In the genomic region with DNA sequence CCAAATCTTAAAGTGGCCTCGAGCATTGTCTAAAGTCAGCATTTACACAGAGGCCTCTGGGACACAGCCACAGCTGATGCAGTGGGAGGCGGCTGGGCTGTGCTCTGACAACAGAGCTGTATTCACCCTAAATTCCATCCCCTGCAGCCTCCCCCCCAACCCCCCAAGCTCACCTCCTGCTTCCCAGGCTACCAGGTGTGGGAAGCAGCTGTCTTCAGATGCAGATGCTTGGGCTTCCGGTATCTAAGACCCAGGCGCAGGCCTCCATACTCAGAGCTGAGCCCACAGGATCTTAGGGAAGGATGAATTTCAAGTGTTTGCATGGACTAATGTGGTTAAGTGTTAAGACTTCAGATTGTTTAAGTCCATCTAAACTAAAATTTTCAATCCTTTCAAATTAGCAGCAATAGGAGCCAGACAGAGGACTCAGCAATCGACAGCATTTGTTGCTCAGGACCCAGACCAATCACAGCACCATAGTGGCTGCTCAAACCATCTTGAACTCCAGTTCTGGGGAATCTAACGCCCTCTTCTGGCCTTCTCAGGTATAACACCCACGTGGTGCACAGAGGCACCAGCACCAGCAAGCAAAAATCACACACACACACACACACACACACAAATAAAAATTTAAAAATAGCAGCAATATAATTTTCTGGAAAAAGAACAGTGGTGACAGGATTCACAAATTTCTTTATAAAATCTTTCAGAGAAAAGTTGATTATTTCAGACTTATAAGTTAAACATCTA, we compare ENCODE assay signal across 8 mouse cellular contexts. TPM values are rescaled to one million over a fixed set of nuclear protein-coding genes. Genes with fewer than 3 reads are reported as not detected.
DNase-seq lines count a peak whose midpoint lies in the region; ATAC-seq and TF ChIP-seq lines count a peak whose summit lies in the region.
"Had no signal": no experiment of that assay in that cellular context is flagged by ENCODE, and none has a peak within 500 bp of the region (broad histone marks: within the 10 kb centered on the region; RNA-seq: fewer than 3 reads in every experiment).

No protein-coding gene starts in this region.

- intact Hi-C loops in left cerebral cortex, adult 2 months (cut with DNase I): no loop called here

- no peak overlapping the region for H3K4me2 ChIP-seq in kidney, embryonic 15.5 days

- H3K27me3 ChIP-seq in Patski: no peaks in the 10 kb centered on the region
- H3K27me3 ChIP-seq in kidney, embryonic 15.5 days: no peaks in the 10 kb centered on the region

- peaks cover 20% of the 10 kb centered on the region for H3K4me1 ChIP-seq in kidney, embryonic 15.5 days

- no peaks in the 10 kb centered on the region for H3K9me3 ChIP-seq in kidney, embryonic 15.5 days (replicated peaks)

- in situ Hi-C loops in Patski (cut with MboI; ENCODE audit: low pct_unique_long_range_greater_than_20kb): no loop called here

- H3K27ac ChIP-seq in left cerebral cortex, adult 2 months: no peak overlapping the region
- H3K27ac ChIP-seq in kidney, embryonic 15.5 days: peak overlapping the region; percentile 65

- peak; percentile 35 for TF ChIP-seq CTCF in left cerebral cortex, adult 2 months (IDR thresholded peaks at IDR 0.05)
- TF ChIP-seq CTCF in Patski (IDR thresholded peaks at IDR 0.05): peak; percentile 66

- 43% methylated on average over 7 of the region's 7 CpGs for WGBS in kidney, embryonic 15.5 days

- H3K4me3 ChIP-seq in left cerebral cortex, adult 2 months: no peak overlapping the region
- no peak overlapping the region for H3K4me3 ChIP-seq in kidney, embryonic 15.5 days (replicated peaks)
- H3K4me3 ChIP-seq: myocyte had no signal

- POLR2A ChIA-PET in Patski (lab: Charles Lee): interaction anchor here (0.7 kb wide), 1 partner anchor 32 kb away, joined by 3 read pairs; no protein-coding TSS in a partner anchor

- CTCF ChIA-PET in Patski (lab: Charles Lee): no interaction called here

- ATAC-seq in Patski: no peak
- no peak for ATAC-seq in kidney, embryonic 15.5 days (replicated peaks; ENCODE audit: low FRiP score)
- no peak for ATAC-seq in inflammation-experienced regulatory T-cells, adult 6 months

- H3K9ac ChIP-seq in kidney, embryonic 15.5 days: no peak overlapping the region

- no peaks in the 10 kb centered on the region for H3K36me3 ChIP-seq in kidney, embryonic 15.5 days

- DNase-seq in left cerebral cortex, adult 2 months (ENCODE audit: extremely low spot score in 1 of 2, low spot score in 2 of 2): no peak
- DNase-seq in left cerebral cortex, adult 18-20 months (ENCODE audit: low spot score in 2 of 2): no peak
- no peak for DNase-seq in Patski (ENCODE audit: low read depth, low spot score)
- peak; percentile 60 for DNase-seq in embryo, embryonic 10 days (ENCODE audit: low spot score)
- peak; percentile 72 for DNase-seq in naive thymus-derived CD4-positive, alpha-beta T cell, adult 2 months (ENCODE audit: low read depth)

RNA-seq across cellular contexts. Expression of gene Ino80d, which starts 3.8 kb away (rescaled TPM):
- 10 to 100 TPM; 32.9 to 34.8 TPM for total RNA-seq in left cerebral cortex, adult 2 months (2021)
- total RNA-seq in left cerebral cortex, adult 18-20 months (2021): 10 to 100 TPM; 28.6 to 28.7 TPM
- 9.6 TPM for polyA plus RNA-seq in Patski (2021)
- polyA plus RNA-seq in kidney, embryonic 15.5 days (2015; fragmentation: Nextera tagmentation; extraction: Ambion mirVana): 12.1 and 12.9 TPM in 2 replicates
- 10 to 100 TPM; 17.3 to 27.5 (median 19.9) TPM for polyA plus RNA-seq in inflammation-experienced regulatory T-cells, adult 6 months (2017; shearing (Covaris generic))

Comparison
In these comparisons a context has a peak if more than half of its experiments do, and no peak if none do; other contexts are left out.
1. DNase-seq: peak in embryo, embryonic 10 days (single experiment) and naive thymus-derived CD4-positive, alpha-beta T cell, adult 2 months (single experiment); none in left cerebral cortex, adult 2 months (0 of 2), left cerebral cortex, adult 18-20 months (0 of 2) and Patski (single experiment).